Mouse (Mus musculus): ENCODE measurements at regions not wholly inside any gene's neighbourhood (a gene's known extent, or its start where the extent isn't known, plus 50 kb on each side); places are given as distances from the start of the nearest gene placed in this dataset.

GRCm38 (mm10) chr2:178606733-178607132 lies 176.4 kb downstream of the Cdh26 start:
- Histone ChIP-seq H3K4me2 (ENCODE audit: insufficient read depth, low read depth, poor library complexity, severe bottlenecking) (no peak overlapping the region), H3K4me1 (ENCODE audit: control insufficient read depth in 1 of 2, insufficient read depth in 2 of 2) (no peaks in the 10 kb centered on the region), H3K27me3 (replicated peaks) (peaks cover 25% of the 10 kb centered on the region), H3K79me2 (replicated peaks; ENCODE audit: control insufficient read depth, extremely low read depth, insufficient read depth, poor library complexity, severe bottlenecking) (no peaks in the 10 kb centered on the region), H3K4me3 (replicated peaks in 1 of 3; ENCODE audit: low read depth in 2 of 3, low read length in 2 of 3, poor library complexity in 1 of 3) (no peak overlapping the region), H3K36me3 (replicated peaks in 1 of 2; ENCODE audit: control insufficient read depth in 1 of 2, insufficient read depth in 1 of 2, low read length in 1 of 2) (no peaks in the 10 kb centered on the region), H3K9me3 (replicated peaks; ENCODE audit: low read length) (peaks cover 3% of the 10 kb centered on the region), H3K27ac (ENCODE audit: insufficient read depth, low read depth) (no peak overlapping the region), H3K9ac (ENCODE audit: insufficient read depth, low read depth) (no peak overlapping the region)
- no peak for DNase-seq (ENCODE audit: extremely low read depth)
- in situ Hi-C loops (cut with MboI; ENCODE audit: low pct_ligation_motif_present, low pct_unique_long_range_greater_than_20kb, low sequenced_read_pairs) (no loop called here), dilution Hi-C loops (cut with MboI; ENCODE audit: extremely low pct_ligation_motif_present, extremely low pct_unique_long_range_greater_than_20kb, low sequenced_read_pairs) (no loop called here)
- TF ChIP-seq ZNF384 (IDR thresholded peaks at IDR 0.05; ENCODE audit: low read depth, low read length), result no peak
- no peak for TF ChIP-seq JUN (IDR thresholded peaks at IDR 0.05; ENCODE audit: insufficient read depth, low read depth, low read length)
- no peak for TF ChIP-seq POLR2A (IDR thresholded peaks at IDR 0.05; ENCODE audit: low read depth, low read length)

- Histone ChIP-seq H3K9me3 (replicated peaks; ENCODE audit: low read length) (peaks cover 2% of the 10 kb centered on the region), H3K9ac (ENCODE audit: insufficient read depth, low read depth) (no peak overlapping the region), H3K27me3 (replicated peaks) (peaks cover 30% of the 10 kb centered on the region), H3K4me3 (replicated peaks in 1 of 3; ENCODE audit: low read depth in 2 of 3, low read length in 2 of 3, poor library complexity in 1 of 3) (no peak overlapping the region), H3K79me2 (replicated peaks; ENCODE audit: control insufficient read depth, extremely low read depth, insufficient read depth, poor library complexity, severe bottlenecking) (no peaks in the 10 kb centered on the region), H3K27ac (ENCODE audit: insufficient read depth, low read depth) (no peak overlapping the region), H3K4me1 (ENCODE audit: control insufficient read depth in 1 of 2, insufficient read depth in 2 of 2) (no peaks in the 10 kb centered on the region), H3K36me3 (replicated peaks in 1 of 2; ENCODE audit: control insufficient read depth in 1 of 2, insufficient read depth in 1 of 2, low read length in 1 of 2) (no peaks in the 10 kb centered on the region), H3K4me2 (ENCODE audit: insufficient read depth, low read depth, poor library complexity, severe bottlenecking) (no peak overlapping the region)
- no peak for TF ChIP-seq JUN (IDR thresholded peaks at IDR 0.05; ENCODE audit: insufficient read depth, low read depth, low read length)
- no peak for TF ChIP-seq RAD21 (IDR thresholded peaks at IDR 0.05; ENCODE audit: low read depth, low read length)
- TF ChIP-seq GABPA (IDR thresholded peaks at IDR 0.05; ENCODE audit: insufficient replicate concordance, low read depth, low read length), result no peak
- TF ChIP-seq POLR2A (IDR thresholded peaks at IDR 0.05; ENCODE audit: low read depth, low read length), result no peak
- TF ChIP-seq MXI1 (IDR thresholded peaks at IDR 0.05; ENCODE audit: low read depth, low read length), result no peak
- TF ChIP-seq SIN3A (IDR thresholded peaks at IDR 0.05; ENCODE audit: low read length), result no peak
- no peak for TF ChIP-seq MEF2A (IDR thresholded peaks at IDR 0.05; ENCODE audit: borderline replicate concordance, low read depth, low read length)
- no peak for TF ChIP-seq ZMIZ1 (IDR thresholded peaks at IDR 0.05; ENCODE audit: low read depth, low read length)
- no peak for TF ChIP-seq ZC3H11A (IDR thresholded peaks at IDR 0.05; ENCODE audit: low read depth, low read length)
- TF ChIP-seq TBP (conservative IDR thresholded peaks at IDR 0.05; ENCODE audit: low read depth, low read length), result no peak
- no peak for TF ChIP-seq JUND (conservative IDR thresholded peaks at IDR 0.05; ENCODE audit: low read depth, low read length)
- no peak for TF ChIP-seq MAFK (IDR thresholded peaks at IDR 0.05; ENCODE audit: insufficient replicate concordance, low read length)
- no peak for TF ChIP-seq RCOR1 (conservative IDR thresholded peaks at IDR 0.05; ENCODE audit: low read depth, low read length)
- TF ChIP-seq MYC (IDR thresholded peaks at IDR 0.05; ENCODE audit: low read depth, low read length), result no peak
- no peak for TF ChIP-seq SMC3 (IDR thresholded peaks at IDR 0.05; ENCODE audit: low read depth, low read length)
- TF ChIP-seq ETS1 (conservative IDR thresholded peaks at IDR 0.05; ENCODE audit: low read depth, low read length), result no peak
- dilution Hi-C loops (cut with MboI; ENCODE audit: extremely low pct_ligation_motif_present, extremely low pct_unique_long_range_greater_than_20kb, low sequenced_read_pairs), result no loop called here
- in situ Hi-C loops (cut with MboI; ENCODE audit: low pct_ligation_motif_present, low pct_unique_long_range_greater_than_20kb, low sequenced_read_pairs), result no loop called here
- DNase-seq (ENCODE audit: extremely low read depth), result no peak
Measured at GRCm38 (mm10) chr2:178610211-178610975, 180.1 kb downstream of the Cdh26 start.
